Mouse (Mus musculus) heart, adult 2 months (tissue): ENCODE measurements around the gene Zfp948. TPM values are rescaled to one million over a fixed set of nuclear protein-coding genes. Genes with fewer than 3 reads are reported as not detected.

ENCODE experiments used
- DNase-seq, 2 experiments: peaks; one replicate each; pipeline ENCODE4 v3.0.0; 2021
- H3K27ac ChIP-seq: fragments of 200-600 bp; 2 replicates; pipeline ENCODE4 v1.8.1; 2022
- H3K27me3 ChIP-seq: fragments of 200-500 bp; 2 replicates; pipeline ENCODE4 v1.6.1; 2012; ENCODE audit warnings: mild to moderate bottlenecking, low read length, inconsistent platforms, mixed read lengths; ENCODE audit not compliant: control insufficient read depth, insufficient read depth
- H3K36me3 ChIP-seq: fragments of 200-500 bp; 2 replicates; pipeline ENCODE4 v1.6.1; 2012; ENCODE audit warnings: low read length, inconsistent platforms; ENCODE audit not compliant: control insufficient read depth, insufficient read depth
- H3K4me1 ChIP-seq: fragments of 200-500 bp; 2 replicates; pipeline ENCODE4 v1.6.1; 2011; ENCODE audit warnings: low read length; ENCODE audit not compliant: control insufficient read depth, insufficient read depth
- H3K4me3 ChIP-seq: fragments of 200-600 bp; 2 replicates; pipeline ENCODE4 v1.8.1; 2022
- H3K79me2 ChIP-seq: fragments of 200-500 bp; replicated peaks from 2 replicates; pipeline ENCODE4 v1.6.1; 2012; ENCODE audit warnings: mild to moderate bottlenecking, inconsistent platforms, low read length, moderate library complexity, mixed read lengths; ENCODE audit not compliant: control insufficient read depth, insufficient read depth
- H3K9ac ChIP-seq: fragments of 200-500 bp; 2 replicates; pipeline ENCODE4 v1.6.1; 2012; ENCODE audit warnings: low read depth, mild to moderate bottlenecking, control low read depth, inconsistent platforms, low read length, mixed read lengths
- CTCF ChIP-seq: fragments of 200-600 bp; IDR thresholded peaks from 2 replicates; pipeline ENCODE4 v1.8.1; 2022; ENCODE audit warnings: antibody characterized with exemption, mild to moderate bottlenecking, moderate library complexity
- EP300 ChIP-seq: fragments of 200-500 bp; IDR thresholded peaks from 2 replicates; pipeline ENCODE4 v1.6.1; 2011; ENCODE audit warnings: low read depth, low read length, control low read depth; ENCODE audit not compliant: insufficient read depth
- POLR2A ChIP-seq: fragments of 200-500 bp; IDR thresholded peaks from 2 replicates; pipeline ENCODE4 v1.6.1; 2011; ENCODE audit warnings: mild to moderate bottlenecking, low read depth, low read length, control low read depth; ENCODE audit not compliant: insufficient read depth
- WGBS: fragments of 180-500 bp; shearing (Covaris S2); methylation state at CpG from one replicate; pipeline ENCODE4 v1.1.7; 2018; 5-methylcytosine and 5-hydroxymethylcytosine counted together
- intact Hi-C: fragments of 180-260 bp; cut with DNase I; formaldehyde crosslinking; loops from one replicate; pipeline ENCODE4 v1.15.1; 2025
- polyA plus RNA-seq: library from polyadenylated mRNA; depleted of rRNA; stranded (reverse); fragments of >200 nt; gene quantifications from 2 replicates; pipeline ENCODE4 v1.2.3, GENCODE M21; 2012
- total RNA-seq, 2 experiments: library from RNA; stranded (reverse); gene quantifications; 2 replicates each; pipeline ENCODE4 v1.2.3; 2021

Zfp948 gene
- total and polyA plus RNA-seq, 3 experiments = 1.2 to 3.7 (median 2.7) TPM

DNA sequence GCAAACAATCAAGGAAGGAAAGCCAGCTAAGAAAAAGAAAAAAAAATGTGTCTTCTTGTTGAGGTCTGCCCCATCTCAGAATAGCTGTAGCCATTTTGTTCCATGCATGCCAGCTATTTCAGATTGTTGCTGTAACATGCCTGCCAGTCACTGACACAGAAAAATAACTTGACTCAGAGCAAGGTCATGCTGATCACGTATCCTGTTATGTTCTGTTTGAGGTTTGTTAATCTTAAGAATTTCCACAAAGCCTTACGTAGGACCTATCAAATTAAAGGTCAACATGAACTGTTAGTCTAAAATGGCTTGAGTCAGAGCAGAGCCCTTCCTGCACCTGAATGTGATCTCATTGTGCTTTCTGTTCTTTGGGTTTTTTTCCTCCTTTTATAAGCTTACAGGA is 30.1 kb upstream of the Zfp948 start:
- Histone ChIP-seq H3K36me3 (peaks cover 7% of the 10 kb centered on the region), H3K9ac (no peak overlapping the region), H3K27ac (no peak overlapping the region; the same call in 1 of the 2 replicates), H3K4me1 (peaks cover 4% of the 10 kb centered on the region), H3K27me3 (no peaks in the 10 kb centered on the region), H3K79me2 (no peaks in the 10 kb centered on the region), H3K4me3 (no peak overlapping the region; the same call in 1 of the 2 replicates)
- intact Hi-C loops = loop anchor here (10.0 kb wide), 2 partner anchors 302 to 592 kb away; partner anchors contain the start of gene Ppp2r1a
- WGBS = 43% methylated on average over 2 of the region's 2 CpGs
- no peak for DNase-seq
- TF ChIP-seq CTCF (no peak), EP300 (no peak), POLR2A (no peak)

DNA sequence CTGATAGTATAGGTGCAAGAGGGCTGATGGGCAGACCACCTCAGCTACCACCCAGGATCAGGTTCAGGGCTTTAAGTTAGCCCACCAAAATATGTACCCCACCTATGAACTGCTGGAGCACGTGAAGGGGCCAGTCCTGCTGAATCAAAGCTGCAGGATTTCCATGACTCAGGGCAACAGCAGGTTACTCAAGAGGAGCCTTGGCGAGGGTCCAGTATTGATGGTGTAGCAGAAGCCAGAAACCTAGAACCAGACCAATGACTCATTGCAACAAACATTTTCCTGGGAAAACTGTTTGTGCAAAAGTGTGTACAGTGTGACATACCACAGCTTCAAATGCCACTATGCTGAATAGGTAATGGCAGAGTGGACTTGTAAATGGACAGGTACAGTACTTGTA is 9.0 kb upstream of the Zfp948 start:
- Histone ChIP-seq H3K27me3 (no peaks in the 10 kb centered on the region), H3K9ac (no peak overlapping the region), H3K27ac (no peak overlapping the region), H3K36me3 (peaks cover 6% of the 10 kb centered on the region), H3K4me1 (no peaks in the 10 kb centered on the region), H3K79me2 (no peaks in the 10 kb centered on the region), H3K4me3 (no peak overlapping the region)
- no peak for DNase-seq
- WGBS = 80% methylated on average over 2 of the region's 2 CpGs
- TF ChIP-seq CTCF = no peak
- TF ChIP-seq EP300 = no peak
- TF ChIP-seq POLR2A = no peak
- intact Hi-C loops = no loop called here

DNA sequence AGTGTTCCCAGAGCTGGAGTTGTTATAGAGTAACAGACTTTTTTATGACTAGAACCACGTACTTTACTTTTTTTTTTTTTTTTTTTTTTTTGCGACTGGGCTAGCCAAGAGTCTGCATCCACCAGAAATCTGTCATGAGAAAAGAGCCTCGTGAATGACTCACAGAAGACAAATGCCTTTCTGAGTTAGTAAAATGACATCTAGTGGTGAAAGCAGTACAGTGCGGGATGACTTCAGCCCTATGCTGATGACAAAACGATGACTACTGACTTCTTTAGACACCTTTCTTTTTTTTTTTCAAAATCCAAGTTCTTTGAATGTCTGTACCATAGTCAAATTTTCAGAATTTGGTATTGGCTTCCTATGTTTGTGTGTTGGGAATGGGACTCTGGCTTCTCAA is 588 bp upstream of the Zfp948 start:
- peak in 1 of 2 experiments; percentile 31 for DNase-seq
- TF ChIP-seq POLR2A (no peak), CTCF (peak; percentile 74)
- 1% methylated on average over 5 of the region's 5 CpGs for WGBS

DNA sequence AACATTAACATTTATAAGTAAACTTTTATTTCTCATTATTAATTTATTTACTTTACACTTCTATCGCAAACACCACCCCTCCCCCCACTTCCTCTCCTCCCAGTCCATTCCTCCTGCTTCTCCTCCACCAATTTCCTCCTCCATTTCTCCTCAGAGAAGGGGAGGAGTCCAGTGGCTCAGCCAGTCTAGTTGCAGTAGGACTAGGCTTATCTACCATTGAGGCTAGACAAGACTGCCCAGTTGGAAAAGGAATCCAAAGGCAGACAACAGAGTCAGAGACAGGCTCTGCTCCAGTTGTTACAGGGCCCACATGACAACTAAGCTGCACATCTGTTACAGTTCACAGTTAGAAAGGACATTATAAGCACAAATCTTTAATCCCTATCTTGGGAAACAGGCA is 888 bp downstream of the Zfp948 start:
- intact Hi-C loops = loop anchor here (10.0 kb wide), 1 partner anchor 623 kb away; the partner anchor contains the start of gene Ppp2r1a
- Histone ChIP-seq H3K9ac (no peak overlapping the region), H3K79me2 (no peaks in the 10 kb centered on the region; the same call in 1 of the 2 replicates), H3K27ac (peak overlapping the region; percentile 94; the same call in 1 of the 2 replicates), H3K4me3 (peak overlapping the region; percentile 70), H3K4me1 (peaks cover 8% of the 10 kb centered on the region), H3K27me3 (no peaks in the 10 kb centered on the region), H3K36me3 (peaks cover 2% of the 10 kb centered on the region)
- DNase-seq = peak in 1 of 2 experiments; percentile 13
- 28% methylated on average over 1 of the region's 1 CpGs for WGBS
- TF ChIP-seq POLR2A = no peak
- TF ChIP-seq EP300 = no peak
- TF ChIP-seq CTCF = no peak

More for the DNA sequence above, 588 bp upstream of the Zfp948 start:
- Histone ChIP-seq H3K4me1 (peaks cover 8% of the 10 kb centered on the region), H3K27ac (peak overlapping the region; percentile 94), H3K27me3 (no peaks in the 10 kb centered on the region), H3K9ac (peak overlapping the region; percentile 57; the same call in 1 of the 2 replicates), H3K79me2 (no peaks in the 10 kb centered on the region), H3K4me3 (peak overlapping the region; percentile 70), H3K36me3 (peaks cover 2% of the 10 kb centered on the region)
- intact Hi-C loops = loop anchor here (1.0 to 10.0 kb wide), 2 partner anchors 31 to 621 kb away; partner anchors contain the start of genes Ppp2r1a and Zfp52

DNA sequence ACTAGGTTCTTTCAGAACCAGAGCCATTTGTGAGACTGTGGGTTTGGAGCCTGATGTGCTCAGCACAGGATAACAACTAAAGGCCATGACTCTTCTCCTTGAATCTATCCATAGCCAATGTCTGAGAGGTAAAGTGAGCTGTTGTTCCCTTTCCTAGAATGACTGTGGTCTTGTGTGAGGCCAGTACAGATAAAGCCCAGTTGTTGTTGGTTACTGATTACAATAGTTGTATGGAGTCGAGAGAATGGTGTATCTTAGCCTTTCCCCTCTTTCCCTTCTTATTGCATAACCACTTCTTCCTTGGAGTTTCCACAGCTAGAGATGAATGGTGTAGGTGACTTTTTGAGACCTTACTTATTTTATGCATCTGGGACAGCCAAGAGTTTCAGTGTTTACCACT is 12.3 kb downstream of the Zfp948 start:
- Histone ChIP-seq H3K27me3 (no peaks in the 10 kb centered on the region), H3K9ac (no peak overlapping the region), H3K4me1 (no peaks in the 10 kb centered on the region), H3K79me2 (no peaks in the 10 kb centered on the region), H3K27ac (no peak overlapping the region), H3K36me3 (no peaks in the 10 kb centered on the region; the same call in 1 of the 2 replicates), H3K4me3 (no peak overlapping the region)
- no peak for TF ChIP-seq POLR2A
- no peak for TF ChIP-seq EP300
- TF ChIP-seq CTCF = no peak
- WGBS = 52% methylated on average over 1 of the region's 1 CpGs
- intact Hi-C loops = loop anchor here (5.0 kb wide), 1 partner anchor 347 kb away; no protein-coding TSS in a partner anchor
- no peak for DNase-seq

DNA sequence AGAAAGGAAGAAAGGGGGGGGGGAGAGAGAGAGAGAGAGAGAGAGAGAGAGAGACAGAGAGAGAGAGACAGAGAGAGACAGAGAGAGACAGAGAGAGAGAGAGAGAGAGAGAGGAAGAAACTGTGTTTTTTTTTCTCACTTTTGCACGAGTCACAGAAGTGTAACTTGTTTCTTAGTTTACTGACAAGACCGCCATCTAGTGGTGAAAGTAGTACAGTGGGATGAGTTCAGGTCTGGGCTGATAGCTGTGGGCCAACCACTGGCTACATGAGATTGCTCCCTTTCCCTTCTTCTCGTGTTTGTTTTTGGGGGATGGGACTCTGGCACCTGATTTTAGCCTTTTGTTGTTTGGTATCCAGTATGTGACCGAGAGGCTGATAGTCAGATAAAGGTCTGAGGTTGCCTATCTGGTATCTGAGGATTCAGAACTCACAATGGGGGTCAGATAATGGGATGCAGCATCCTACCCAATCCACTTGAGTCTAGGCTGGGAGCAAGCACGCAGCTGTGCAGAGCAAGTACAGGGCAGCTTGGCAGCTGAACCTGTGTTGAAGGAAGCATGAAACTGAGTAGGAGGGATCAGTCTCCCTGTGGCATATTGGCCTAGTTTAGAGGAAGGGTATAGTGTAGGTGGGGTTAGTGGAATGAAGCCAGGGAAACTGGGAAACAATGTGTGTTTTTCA is 12.8 kb downstream of the Zfp948 start:
- Histone ChIP-seq H3K9ac (no peak overlapping the region), H3K4me3 (no peak overlapping the region), H3K27me3 (no peaks in the 10 kb centered on the region), H3K79me2 (no peaks in the 10 kb centered on the region), H3K27ac (no peak overlapping the region), H3K4me1 (no peaks in the 10 kb centered on the region), H3K36me3 (no peaks in the 10 kb centered on the region; the same call in 1 of the 2 replicates)
- 20% methylated on average over 5 of the region's 5 CpGs for WGBS
- intact Hi-C loops = loop anchor here (5.0 kb wide), 1 partner anchor 347 kb away; no protein-coding TSS in a partner anchor
- no peak for TF ChIP-seq POLR2A
- no peak for TF ChIP-seq EP300
- TF ChIP-seq CTCF = peak; percentile 82
- peak in 1 of 2 experiments; percentile 13 for DNase-seq
